Mouse (Mus musculus) forebrain, embryonic 15.5 days (tissue): ENCODE results near the gene Nrsn1. TPM values are rescaled to one million over a fixed set of nuclear protein-coding genes. Genes with fewer than 3 reads are reported as not detected.

Experiments used
- ATAC-seq: fragments of 200-750 bp; cut with Nextera tagmentation; replicated peaks from 2 replicates; pipeline ENCODE4 v1.8.0; 2017; ENCODE audit warnings: mild to moderate bottlenecking, moderate TSS enrichment, moderate library complexity
- H3K27ac ChIP-seq: fragments of 300-500 bp; sonication (generic); replicated peaks from 2 replicates; pipeline ENCODE4 v1.5.1; 2015; ENCODE audit warnings: mild to moderate bottlenecking, inconsistent platforms
- H3K27me3 ChIP-seq: fragments of 300-500 bp; sonication (generic); 2 replicates; pipeline ENCODE4 v1.6.1; 2015; ENCODE audit warnings: inconsistent platforms
- H3K36me3 ChIP-seq: fragments of 300-500 bp; sonication (generic); 2 replicates; pipeline ENCODE4 v1.6.1; 2015; ENCODE audit warnings: mild to moderate bottlenecking, inconsistent platforms
- H3K4me1 ChIP-seq: fragments of 300-500 bp; sonication (generic); 2 replicates; pipeline ENCODE4 v1.6.1; 2015; ENCODE audit warnings: inconsistent platforms
- H3K4me2 ChIP-seq: fragments of 300-500 bp; sonication (generic); replicated peaks from 2 replicates; pipeline ENCODE4 v1.6.1; 2015; ENCODE audit warnings: mild to moderate bottlenecking, inconsistent platforms
- H3K4me3 ChIP-seq: fragments of 300-500 bp; sonication (generic); 2 replicates; pipeline ENCODE4 v1.5.1; 2015; ENCODE audit warnings: mild to moderate bottlenecking, inconsistent platforms
- H3K9ac ChIP-seq: fragments of 300-500 bp; sonication (generic); replicated peaks from 2 replicates; pipeline ENCODE4 v1.6.1; 2015; ENCODE audit warnings: mild to moderate bottlenecking, inconsistent platforms
- H3K9me3 ChIP-seq: fragments of 300-500 bp; sonication (generic); 2 replicates; pipeline ENCODE4 v1.6.1; 2016; ENCODE audit warnings: inconsistent platforms
- WGBS: fragments of 180-500 bp; shearing (Covaris S2); methylation state at CpG from one replicate; pipeline ENCODE4 v1.1.7; 2015; ENCODE audit warnings: mixed read lengths; 5-methylcytosine and 5-hydroxymethylcytosine counted together
- polyA plus RNA-seq: library from polyadenylated mRNA; unstranded; fragments of >200 nt; fragmentation: Nextera tagmentation; extraction: Ambion mirVana; gene quantifications from 2 replicates; pipeline ENCODE4 v1.2.1, GENCODE M21; 2015

Nrsn1 gene
- polyA plus RNA-seq, 1 experiment from 2014 or later = 35.5 TPM

DNA sequence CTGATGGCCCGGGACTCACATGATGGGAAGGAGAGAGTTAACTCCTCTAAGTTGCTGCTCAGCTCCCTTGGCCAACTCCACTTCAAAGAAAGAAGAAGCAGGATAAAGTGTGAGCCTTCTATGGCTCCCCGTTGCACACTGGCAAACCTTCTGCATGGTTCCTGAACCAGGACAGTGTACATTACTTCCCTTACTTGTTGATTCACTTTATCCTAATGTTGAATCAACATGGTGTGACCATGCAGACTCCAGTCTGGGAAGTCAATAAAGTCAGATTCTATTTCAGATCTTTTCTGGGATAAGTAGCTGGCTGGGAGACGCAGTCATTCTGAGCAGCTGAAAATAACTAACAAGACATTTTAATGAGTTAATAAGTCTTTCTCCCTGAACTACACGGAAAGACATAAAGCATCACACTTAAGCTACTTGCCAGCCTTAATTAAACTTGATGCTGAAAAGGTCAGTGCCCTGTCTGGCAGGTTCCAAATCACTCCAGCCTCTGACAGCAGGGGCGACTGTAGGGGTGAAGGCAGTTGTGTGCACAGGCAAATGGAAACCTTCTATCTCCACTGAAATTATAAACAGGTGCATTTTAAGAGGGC lies 50.0 kb downstream of the Nrsn1 start:
- H3K4me1 ChIP-seq = no peaks in the 10 kb centered on the region
- no peak for ATAC-seq
- H3K4me2 ChIP-seq = no peak overlapping the region
- 68% methylated on average over 5 of the region's 5 CpGs for WGBS
- no peak overlapping the region for H3K4me3 ChIP-seq
- no peak overlapping the region for H3K9ac ChIP-seq
- H3K9me3 ChIP-seq = no peaks in the 10 kb centered on the region
- H3K27ac ChIP-seq = no peak overlapping the region
- H3K36me3 ChIP-seq = no peaks in the 10 kb centered on the region
- H3K27me3 ChIP-seq = no peaks in the 10 kb centered on the region

DNA sequence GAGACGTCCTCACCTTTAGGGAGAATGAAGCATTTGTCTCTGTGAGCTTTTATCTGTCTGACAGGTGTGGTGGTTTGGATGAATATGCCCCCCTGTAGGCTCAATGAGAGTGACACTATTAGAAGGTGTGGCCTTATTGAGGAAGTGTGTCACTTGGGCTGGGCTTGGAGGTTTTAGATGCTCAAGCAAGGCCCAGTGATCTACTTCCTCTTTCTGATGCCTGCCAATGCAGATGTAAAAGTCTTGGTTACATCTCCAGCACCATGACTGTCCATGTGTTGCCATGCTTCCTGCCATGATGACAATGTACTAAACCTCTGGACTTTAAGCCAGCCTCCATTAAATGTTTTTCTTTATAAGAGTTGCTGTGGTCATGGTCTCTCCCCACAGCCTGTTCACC lies 51.9 kb downstream of the Nrsn1 start:
- Histone ChIP-seq H3K4me2 (no peak overlapping the region), H3K36me3 (no peaks in the 10 kb centered on the region), H3K27me3 (no peaks in the 10 kb centered on the region), H3K27ac (no peak overlapping the region), H3K4me3 (no peak overlapping the region), H3K4me1 (no peaks in the 10 kb centered on the region), H3K9me3 (no peaks in the 10 kb centered on the region), H3K9ac (no peak overlapping the region)
- no peak for ATAC-seq
- 78% methylated on average over 1 of the region's 1 CpGs for WGBS

DNA sequence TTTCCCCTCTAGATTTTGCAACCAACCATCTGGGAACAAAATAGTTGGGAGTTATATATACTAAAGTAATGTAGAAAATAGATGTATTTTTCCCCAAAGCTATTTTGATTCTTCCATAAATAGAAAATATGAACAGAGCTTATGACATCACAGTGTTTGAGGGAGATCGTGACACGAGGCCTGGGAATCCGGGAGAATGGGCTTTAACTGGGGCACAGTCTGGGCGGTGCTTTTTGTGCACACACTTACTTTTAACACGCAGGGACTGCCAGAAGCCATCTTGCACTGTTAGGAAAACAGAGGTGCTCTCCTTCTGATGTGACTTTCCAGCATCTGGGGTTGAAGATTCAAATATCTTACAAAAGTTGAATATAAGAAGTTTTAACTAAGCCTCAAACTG lies 63.4 kb downstream of the Nrsn1 start:
- 96% methylated on average over 5 of the region's 5 CpGs for WGBS
- Histone ChIP-seq H3K9ac (no peak overlapping the region), H3K4me1 (no peaks in the 10 kb centered on the region), H3K27me3 (no peaks in the 10 kb centered on the region), H3K9me3 (no peaks in the 10 kb centered on the region), H3K4me3 (no peak overlapping the region), H3K4me2 (no peak overlapping the region), H3K36me3 (no peaks in the 10 kb centered on the region), H3K27ac (no peak overlapping the region)
- ATAC-seq = no peak

Other genes with a start within 250 kb of the Nrsn1 start
- gene Dcdc2a, start 214.5 kb downstream of the Nrsn1 start, polyA plus RNA-seq = 1.4 and 1.8 TPM in 2 replicates